Mouse (Mus musculus) intestine, embryonic 16.5 days (tissue): ENCODE data around the gene Gm4969. TPM values are rescaled to one million over a fixed set of nuclear protein-coding genes. Genes with fewer than 3 reads are reported as not detected.

ENCODE experiments used
- ATAC-seq: fragments of 200-750 bp; cut with Nextera tagmentation; 2 replicates; pipeline ENCODE4 v1.8.0; 2017; ENCODE audit warnings: moderate TSS enrichment, moderate library complexity
- H3K27ac ChIP-seq: fragments of 300-500 bp; sonication (generic); 2 replicates; pipeline ENCODE4 v1.5.1; 2014; ENCODE audit warnings: mild to moderate bottlenecking, low read length
- H3K27me3 ChIP-seq: fragments of 300-500 bp; sonication (generic); replicated peaks from 2 replicates; pipeline ENCODE4 v1.6.1; 2014; ENCODE audit warnings: low read length, control low read depth, mixed read lengths; ENCODE audit not compliant: control insufficient read depth, insufficient read depth
- H3K36me3 ChIP-seq: fragments of 300-500 bp; sonication (generic); 2 replicates; pipeline ENCODE4 v1.6.1; 2014; ENCODE audit warnings: low read length, control low read depth; ENCODE audit not compliant: control insufficient read depth, insufficient read depth
- H3K4me1 ChIP-seq: fragments of 300-500 bp; sonication (generic); 2 replicates; pipeline ENCODE4 v1.6.1; 2014; ENCODE audit warnings: low read length, control low read depth, mixed read lengths; ENCODE audit not compliant: control insufficient read depth, insufficient read depth
- H3K4me2 ChIP-seq: fragments of 300-500 bp; sonication (generic); 2 replicates; pipeline ENCODE4 v1.6.1; 2014; ENCODE audit warnings: low read depth, low read length, control low read depth
- H3K4me3 ChIP-seq: fragments of 300-500 bp; sonication (generic); 2 replicates; pipeline ENCODE4 v1.5.1; 2014; ENCODE audit warnings: mild to moderate bottlenecking, low read length
- H3K9ac ChIP-seq: fragments of 300-500 bp; sonication (generic); 2 replicates; pipeline ENCODE4 v1.6.1; 2014; ENCODE audit warnings: low read depth, low read length
- H3K9me3 ChIP-seq: fragments of 300-500 bp; sonication (generic); 2 replicates; pipeline ENCODE4 v1.6.1; 2016; ENCODE audit warnings: low read length, control low read depth; ENCODE audit not compliant: control insufficient read depth
- WGBS: fragments of 180-500 bp; shearing (Covaris S2); extraction: QIAGEN DNeasy Blood & Tissue Kit; methylation state at CpG from one replicate; pipeline ENCODE4 v1.1.7; 2014; 5-methylcytosine and 5-hydroxymethylcytosine counted together
- polyA plus RNA-seq: library from polyadenylated mRNA; unstranded; fragments of >200 nt; fragmentation: Nextera tagmentation; extraction: Ambion mirVana; gene quantifications from 2 replicates; pipeline ENCODE4 v1.2.1, GENCODE M21; 2015

The Gm4969 gene
- polyA plus RNA-seq = 1.5 and 2.1 TPM in 2 replicates

DNA sequence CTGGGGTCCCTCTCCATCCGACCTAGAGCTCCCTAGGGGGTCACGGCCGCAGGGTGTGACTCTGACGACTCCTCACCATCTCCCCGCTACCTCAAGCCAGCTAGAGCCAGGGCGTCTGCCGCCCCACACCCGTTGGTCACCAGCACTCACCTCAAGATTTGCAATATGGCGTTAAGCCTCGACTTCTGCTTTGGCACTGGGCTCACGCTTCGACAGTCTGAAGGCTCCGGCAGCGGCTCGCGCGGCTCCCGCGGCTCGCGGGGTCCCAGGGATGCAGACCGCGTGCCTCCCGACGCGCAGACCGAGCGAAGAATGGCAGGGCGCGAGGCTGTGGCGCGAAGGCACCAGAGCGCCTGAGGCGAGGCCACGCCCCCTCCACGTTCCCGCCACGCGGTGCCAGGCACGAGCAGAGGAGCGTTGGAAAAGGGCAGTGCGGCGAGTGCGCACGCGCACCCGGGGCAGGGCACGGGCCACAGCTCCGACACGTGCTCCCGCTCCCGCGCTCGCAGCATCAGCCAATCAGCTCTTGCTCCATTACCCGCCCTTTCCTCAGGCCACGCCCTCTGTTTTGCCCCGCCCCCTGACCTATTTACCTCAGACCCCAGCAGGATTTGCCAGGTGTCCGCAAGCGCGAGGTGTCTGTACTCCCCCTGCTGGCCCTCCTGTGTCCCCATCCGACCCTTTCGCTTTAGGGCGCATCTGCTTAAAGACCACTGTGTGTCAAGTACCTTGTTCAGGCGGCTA is at the start of gene Gm4969:
Gene Gm4969 (minus strand): TSS at position 341 of the 744 bp plus-strand sequence.
- Histone ChIP-seq H3K4me1 (peaks cover 16% of the 10 kb centered on the region), H3K27ac (no peak within 1 kb of the TSS), H3K4me3 (peak within 1 kb of the TSS; percentile 34), H3K36me3 (no peaks in the 10 kb centered on the region), H3K9me3 (0 out of 2 replicates have a peak, but pooled peaks cover 8% of the 10 kb centered on the region), H3K27me3 (no peaks in the 10 kb centered on the region), H3K4me2 (peak within 1 kb of the TSS; percentile 57), H3K9ac (no peak within 1 kb of the TSS)
- 23% methylated on average over 63 of the region's 64 CpGs for WGBS
- ATAC-seq = peak; percentile 7; the same call in 1 of the 2 replicates

DNA sequence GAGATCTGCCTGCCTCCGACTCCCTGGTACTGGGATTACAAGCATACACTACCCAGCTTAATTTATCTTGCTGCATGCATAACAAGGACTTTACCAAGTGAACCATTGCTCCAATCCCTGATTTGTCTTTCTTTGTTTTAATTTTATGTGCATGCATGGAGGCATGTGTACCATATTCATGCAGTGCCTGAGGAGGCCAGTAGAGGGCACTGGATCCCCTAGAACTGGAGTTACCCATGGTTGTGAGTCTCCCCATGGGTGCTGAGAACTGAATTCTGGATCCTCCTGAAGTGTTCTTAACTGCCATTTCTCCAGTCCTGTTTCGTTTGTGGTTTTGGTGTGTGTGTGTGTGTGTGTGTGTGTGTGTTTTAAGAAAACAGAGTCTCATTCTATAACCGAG is 48.8 kb upstream of the Gm4969 start:
- Histone ChIP-seq H3K27ac (no peak overlapping the region), H3K4me2 (no peak overlapping the region), H3K36me3 (no peaks in the 10 kb centered on the region), H3K4me1 (peaks cover 30% of the 10 kb centered on the region), H3K9me3 (peaks cover 6% of the 10 kb centered on the region; the same call in 1 of the 2 replicates), H3K27me3 (0 out of 2 replicates have a peak, but pooled peaks cover 2% of the 10 kb centered on the region), H3K9ac (no peak overlapping the region), H3K4me3 (no peak overlapping the region)
- no peak for ATAC-seq
- 81% methylated on average over 3 of the region's 3 CpGs for WGBS

DNA sequence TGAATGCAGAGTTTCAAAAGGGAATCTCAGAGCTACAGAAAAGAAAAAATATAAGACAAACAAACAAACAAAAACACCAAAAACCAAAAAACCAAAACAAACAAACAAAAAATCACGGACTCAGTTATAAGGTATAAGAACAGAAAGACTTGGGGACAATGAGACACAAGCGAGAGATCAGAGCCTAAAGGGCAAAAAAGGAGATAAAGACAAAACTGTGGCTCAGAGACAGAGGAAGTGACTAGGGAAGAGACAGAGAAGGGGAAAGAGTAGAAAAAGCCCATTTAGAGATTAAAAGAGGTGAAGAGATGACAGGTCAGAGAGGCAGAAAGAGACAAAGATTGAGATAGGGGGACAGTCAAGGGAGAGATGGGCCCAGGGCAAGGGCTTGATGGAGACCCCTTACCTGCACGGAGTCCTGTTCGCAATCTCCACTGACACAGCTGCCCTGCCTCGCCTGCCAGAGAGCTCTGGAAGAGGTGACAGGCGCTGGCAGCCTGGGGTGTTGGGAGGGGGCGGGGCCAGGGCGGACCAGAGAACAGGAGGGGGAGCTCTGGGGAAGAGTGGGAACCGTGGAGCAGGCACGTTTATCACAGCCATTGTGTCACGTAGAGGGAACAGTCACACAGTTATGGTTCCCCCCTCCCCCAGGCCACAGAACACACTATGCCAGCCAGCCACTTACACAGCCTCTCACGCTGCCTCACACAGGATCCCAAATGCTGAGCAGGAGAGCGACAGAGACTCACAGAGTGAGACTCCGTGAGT is 47.7 kb upstream of the Gm4969 start, which contains the start of gene Gipr:
Gene Gipr (minus strand): TSS at position 472 of the 768 bp plus-strand sequence.
- no peak within 1 kb of the TSS for H3K27ac ChIP-seq
- no peaks in the 10 kb centered on the region for H3K36me3 ChIP-seq
- 0 out of 2 replicates have a peak, but pooled peaks cover 2% of the 10 kb centered on the region for H3K27me3 ChIP-seq
- peaks cover 30% of the 10 kb centered on the region for H3K4me1 ChIP-seq
- WGBS = 11% methylated on average over 14 of the region's 14 CpGs
- peaks cover 6% of the 10 kb centered on the region; the same call in 1 of the 2 replicates for H3K9me3 ChIP-seq
- no peak within 1 kb of the TSS for H3K9ac ChIP-seq
- 0 out of 2 replicates have a peak within 1 kb of the TSS, but pooled peaks have one; percentile 13 for H3K4me3 ChIP-seq
- peak within 1 kb of the TSS; percentile 40 for H3K4me2 ChIP-seq
- ATAC-seq = peak; percentile 28

DNA sequence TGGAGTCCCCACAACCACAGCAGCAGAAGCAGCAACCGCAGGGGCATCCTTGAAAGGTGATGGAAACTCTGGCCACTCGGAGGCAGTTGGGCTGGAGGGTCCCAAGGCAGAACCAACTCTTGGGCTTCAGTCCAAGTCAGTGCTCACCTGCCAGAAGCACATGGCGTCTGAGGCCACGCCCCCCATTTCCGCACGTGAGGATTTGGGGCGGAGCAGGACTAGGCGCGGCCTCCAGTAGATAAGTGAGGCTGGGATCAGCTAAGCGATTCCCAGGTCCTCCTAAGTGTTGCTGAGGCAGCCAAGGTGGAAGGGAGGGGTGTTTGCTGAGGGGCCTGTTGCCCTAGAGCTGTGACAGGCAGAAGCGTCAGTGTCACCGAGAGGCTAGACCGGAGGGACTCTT is 46.8 kb upstream of the Gm4969 start:
- ATAC-seq = peak; percentile 52
- peak overlapping the region; percentile 13; the same call in 1 of the 2 replicates for H3K4me3 ChIP-seq
- 2% methylated on average over 13 of the region's 13 CpGs for WGBS

DNA sequence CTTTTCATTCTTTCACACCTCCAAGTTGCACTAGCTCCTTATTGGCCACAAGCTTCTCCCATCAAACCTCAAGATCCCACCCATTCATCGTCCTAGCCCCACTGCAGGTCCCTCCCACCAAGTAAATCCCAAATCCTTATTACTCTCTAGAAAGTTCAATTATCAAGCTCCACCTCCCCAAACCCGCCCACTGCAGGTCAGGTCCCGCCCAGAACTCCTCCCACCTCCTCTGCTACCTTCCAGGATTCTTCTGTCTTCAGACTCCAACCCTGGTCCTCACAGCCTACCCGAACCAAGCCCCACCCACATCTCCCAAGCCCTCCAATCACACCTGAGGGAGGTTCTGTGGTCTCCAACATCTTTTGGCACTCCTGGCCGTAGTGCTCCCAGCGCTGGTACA is 46.0 kb upstream of the Gm4969 start:
- H3K27me3 ChIP-seq = peaks cover 2% of the 10 kb centered on the region; the same call in 1 of the 2 replicates
- H3K4me1 ChIP-seq = peaks cover 39% of the 10 kb centered on the region
- 0 out of 2 replicates have a peak overlapping the region, but pooled peaks have one; percentile 24 for H3K27ac ChIP-seq
- ATAC-seq = peak; percentile 58
- peaks cover 6% of the 10 kb centered on the region; the same call in 1 of the 2 replicates for H3K9me3 ChIP-seq
- under 1% methylated on average over 6 of the region's 6 CpGs for WGBS
- peak overlapping the region; percentile 40 for H3K4me2 ChIP-seq
- peak overlapping the region; percentile 40; the same call in 1 of the 2 replicates for H3K9ac ChIP-seq
- no peaks in the 10 kb centered on the region for H3K36me3 ChIP-seq
- peak overlapping the region; percentile 13 for H3K4me3 ChIP-seq

More for the DNA sequence above, 46.8 kb upstream of the Gm4969 start:
- Histone ChIP-seq H3K27me3 (peaks cover 2% of the 10 kb centered on the region; the same call in 1 of the 2 replicates), H3K4me2 (peak overlapping the region; percentile 40), H3K36me3 (no peaks in the 10 kb centered on the region), H3K9me3 (peaks cover 6% of the 10 kb centered on the region; the same call in 1 of the 2 replicates), H3K9ac (no peak overlapping the region), H3K27ac (no peak overlapping the region), H3K4me1 (peaks cover 35% of the 10 kb centered on the region)

DNA sequence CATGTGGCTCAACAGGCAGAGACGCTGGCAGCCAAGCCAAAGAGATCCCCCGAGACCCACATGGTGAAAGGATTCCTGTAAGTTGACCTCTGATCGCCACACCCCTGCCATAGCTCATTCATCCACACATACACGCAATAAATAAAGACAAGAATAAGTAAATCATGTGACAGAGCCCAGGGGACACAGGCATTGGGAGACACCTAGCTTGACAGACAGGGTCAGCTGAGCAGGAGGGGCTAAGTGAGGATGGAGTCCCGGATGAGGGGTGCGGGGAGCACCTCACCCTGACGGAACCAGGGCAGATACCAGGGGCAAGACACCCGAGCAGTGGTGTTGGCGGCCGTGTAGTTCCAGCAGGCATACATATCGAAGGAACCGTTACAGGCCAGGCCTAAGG is 45.6 kb upstream of the Gm4969 start:
- Histone ChIP-seq H3K4me3 (no peak overlapping the region), H3K27ac (0 out of 2 replicates have a peak overlapping the region, but pooled peaks have one; percentile 24), H3K9me3 (peaks cover 6% of the 10 kb centered on the region; the same call in 1 of the 2 replicates), H3K9ac (no peak overlapping the region), H3K4me1 (peaks cover 39% of the 10 kb centered on the region), H3K36me3 (no peaks in the 10 kb centered on the region), H3K27me3 (peaks cover 2% of the 10 kb centered on the region; the same call in 1 of the 2 replicates), H3K4me2 (peak overlapping the region; percentile 40)
- WGBS = 20% methylated on average over 12 of the region's 12 CpGs
- ATAC-seq = peak; percentile 48

DNA sequence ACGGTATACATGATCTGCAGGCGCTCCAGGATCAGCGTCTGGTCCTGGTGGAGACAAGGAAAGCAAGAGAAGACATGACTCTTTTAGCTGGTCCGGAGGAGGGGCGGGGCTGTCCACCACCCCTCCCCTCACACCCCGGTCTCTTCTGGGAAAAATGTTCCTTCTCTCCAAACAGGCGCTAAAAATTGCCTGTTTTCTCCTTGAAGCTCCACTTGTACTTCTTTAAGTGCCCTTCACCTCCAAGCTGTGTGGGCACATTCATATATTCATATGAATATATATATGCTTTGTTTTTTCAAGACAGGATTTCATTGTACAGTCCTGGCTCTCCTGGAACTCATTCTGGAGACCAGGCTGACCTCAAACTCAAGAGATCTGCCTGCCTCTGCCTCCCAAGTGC is 44.8 kb upstream of the Gm4969 start:
- Histone ChIP-seq H3K36me3 (no peaks in the 10 kb centered on the region), H3K4me1 (peaks cover 39% of the 10 kb centered on the region), H3K4me3 (no peak overlapping the region), H3K27me3 (peaks cover 2% of the 10 kb centered on the region; the same call in 1 of the 2 replicates), H3K9me3 (peaks cover 6% of the 10 kb centered on the region; the same call in 1 of the 2 replicates), H3K27ac (no peak overlapping the region), H3K9ac (no peak overlapping the region), H3K4me2 (no peak overlapping the region)
- ATAC-seq = no peak
- WGBS = 86% methylated on average over 7 of the region's 7 CpGs

DNA sequence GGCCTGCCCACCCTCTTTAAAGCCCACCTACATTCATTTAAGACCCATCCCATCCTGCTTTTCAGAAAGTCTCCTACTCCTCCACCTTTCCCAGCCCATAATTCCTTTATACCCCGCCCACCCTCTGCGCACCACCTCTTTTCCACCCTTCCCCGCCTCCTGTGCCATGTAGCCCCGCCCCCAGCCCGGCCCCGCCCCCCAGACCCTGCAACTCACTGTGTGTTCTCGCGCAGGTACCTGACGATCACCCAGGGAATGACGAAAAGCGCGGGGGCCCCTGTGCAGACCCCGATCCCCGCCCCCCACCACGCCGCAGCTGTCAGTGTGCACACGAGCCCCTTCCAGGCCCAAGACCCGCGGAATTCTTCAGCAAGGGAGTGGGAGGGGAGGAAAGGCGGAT is 41.9 kb upstream of the Gm4969 start:
- Histone ChIP-seq H3K4me3 (peak overlapping the region; percentile 54), H3K27me3 (peaks cover 2% of the 10 kb centered on the region; the same call in 1 of the 2 replicates), H3K27ac (no peak overlapping the region), H3K9me3 (no peaks in the 10 kb centered on the region), H3K4me1 (peaks cover 48% of the 10 kb centered on the region), H3K36me3 (no peaks in the 10 kb centered on the region), H3K4me2 (peak overlapping the region; percentile 94), H3K9ac (peak overlapping the region; percentile 69)
- ATAC-seq = peak; percentile 40
- WGBS = under 1% methylated on average over 20 of the region's 20 CpGs

DNA sequence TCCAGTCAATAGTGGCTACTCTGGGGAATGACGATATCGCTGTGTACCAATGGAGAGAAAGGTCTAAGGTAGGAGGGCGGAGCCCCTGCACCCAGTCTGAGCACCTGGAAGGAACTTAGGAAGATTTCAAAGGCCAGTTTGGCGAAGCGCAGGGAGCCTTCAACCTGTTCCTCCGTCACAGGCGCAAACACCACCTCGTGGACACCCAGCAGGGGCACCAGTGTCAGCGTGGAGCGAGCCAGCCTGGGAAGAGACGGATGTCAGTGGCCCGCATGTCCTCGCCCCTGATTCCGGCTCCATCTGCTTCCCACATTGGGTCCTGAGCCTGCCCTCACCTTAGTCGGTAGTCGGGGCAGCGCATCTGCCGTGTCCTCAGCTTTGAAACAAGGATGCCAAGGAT is 41.2 kb upstream of the Gm4969 start:
- Histone ChIP-seq H3K27me3 (peaks cover 2% of the 10 kb centered on the region; the same call in 1 of the 2 replicates), H3K27ac (no peak overlapping the region), H3K4me3 (peak overlapping the region; percentile 54), H3K36me3 (no peaks in the 10 kb centered on the region), H3K9ac (peak overlapping the region; percentile 51), H3K4me1 (peaks cover 42% of the 10 kb centered on the region), H3K4me2 (peak overlapping the region; percentile 94), H3K9me3 (no peaks in the 10 kb centered on the region)
- WGBS = 11% methylated on average over 18 of the region's 18 CpGs
- no peak for ATAC-seq
